Mouse (Mus musculus): ENCODE measurements around the gene Olfr1535. TPM values are rescaled to one million over a fixed set of nuclear protein-coding genes. Genes with fewer than 3 reads are reported as not detected.

Olfr1535 gene
- polyA plus RNA-seq (2016; fragmentation: Nextera tagmentation; extraction: Ambion mirVana) = 0.06 TPM in 1 of 2 replicates, not detected in the other

DNA sequence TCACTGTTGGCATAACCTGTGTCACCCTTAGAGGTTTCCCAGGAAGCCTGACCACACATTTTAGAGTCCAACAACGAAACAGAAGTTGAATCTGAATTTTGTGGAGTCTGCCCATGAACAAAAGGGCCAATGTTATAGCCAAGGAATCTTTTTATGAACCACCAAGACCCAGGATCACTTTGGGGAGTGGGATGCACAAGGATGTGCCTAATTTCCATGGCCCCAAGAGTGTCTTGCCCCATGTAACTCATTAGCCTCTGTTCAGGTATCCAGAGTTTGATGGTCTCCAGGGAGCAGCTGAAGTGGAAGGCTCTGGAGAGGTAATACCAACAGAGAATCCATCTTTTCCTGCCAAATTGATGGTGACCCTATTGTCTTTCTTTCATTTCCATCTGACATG lies at the start of gene Olfr1535:
Gene Olfr1535 (minus strand): TSS at position 101 of the 400 bp plus-strand sequence.
- no peak for ATAC-seq (ENCODE audit: low FRiP score, low read depth)
- no peak within 1 kb of the TSS for H3K9ac ChIP-seq
- H3K36me3 ChIP-seq = no peaks in the 10 kb centered on the region
- no peak within 1 kb of the TSS for H3K27ac ChIP-seq
- H3K9me3 ChIP-seq = no peaks in the 10 kb centered on the region
- H3K4me1 ChIP-seq = no peaks in the 10 kb centered on the region
- H3K4me2 ChIP-seq (replicated peaks) = no peak within 1 kb of the TSS
- WGBS = 63% methylated on average over 1 of the region's 1 CpGs
- no peak within 1 kb of the TSS for H3K4me3 ChIP-seq
- no peaks in the 10 kb centered on the region for H3K27me3 ChIP-seq (replicated peaks)

- Histone ChIP-seq H3K27me3 (replicated peaks) (no peaks in the 10 kb centered on the region), H3K27ac (no peak overlapping the region), H3K36me3 (no peaks in the 10 kb centered on the region), H3K4me3 (no peak overlapping the region), H3K4me1 (no peaks in the 10 kb centered on the region), H3K4me2 (replicated peaks) (no peak overlapping the region), H3K9me3 (no peaks in the 10 kb centered on the region), H3K9ac (no peak overlapping the region)
- WGBS = 71% methylated on average over 2 of the region's 2 CpGs
- no peak for ATAC-seq (ENCODE audit: low FRiP score, low read depth)
Observed at GRCm38 (mm10) chr13:21591618-21592017, 31.9 kb upstream of the Olfr1535 start.

DNA sequence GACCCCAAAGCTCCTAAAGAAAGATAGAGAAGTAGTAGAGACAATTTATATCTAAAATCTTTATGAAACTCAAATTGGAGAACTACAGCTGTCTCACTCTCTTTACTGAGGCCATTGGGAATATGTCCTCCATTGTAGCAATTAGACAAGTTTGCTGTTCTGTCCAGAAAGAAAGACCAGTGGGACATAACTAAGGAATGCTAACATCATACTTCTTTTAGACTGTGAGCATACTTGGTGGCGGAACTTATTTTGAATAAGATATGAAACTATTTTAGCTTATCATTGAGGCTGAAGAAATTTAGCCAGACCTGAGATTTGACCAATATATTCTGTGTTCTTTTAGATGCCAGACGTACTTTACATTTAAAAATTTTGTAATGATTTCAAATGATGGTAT lies 22.0 kb upstream of the Olfr1535 start, which contains the start of gene Olfr1364:
Gene Olfr1364 (minus strand): TSS at position 101 of the 400 bp plus-strand sequence.
- no peak within 1 kb of the TSS for H3K9ac ChIP-seq
- H3K4me3 ChIP-seq = no peak within 1 kb of the TSS
- no peaks in the 10 kb centered on the region for H3K4me1 ChIP-seq
- WGBS = 87% methylated on average over 2 of the region's 2 CpGs
- no peaks in the 10 kb centered on the region for H3K36me3 ChIP-seq
- ATAC-seq (ENCODE audit: low FRiP score, low read depth) = no peak
- no peak within 1 kb of the TSS for H3K4me2 ChIP-seq (replicated peaks)
- H3K27ac ChIP-seq = no peak within 1 kb of the TSS
- no peaks in the 10 kb centered on the region for H3K27me3 ChIP-seq (replicated peaks)
- no peaks in the 10 kb centered on the region for H3K9me3 ChIP-seq

- ATAC-seq (ENCODE audit: low FRiP score, low read depth) = no peak
- Histone ChIP-seq H3K36me3 (no peaks in the 10 kb centered on the region), H3K4me1 (no peaks in the 10 kb centered on the region), H3K9me3 (no peaks in the 10 kb centered on the region), H3K27me3 (replicated peaks) (no peaks in the 10 kb centered on the region), H3K4me3 (no peak overlapping the region), H3K9ac (no peak overlapping the region), H3K4me2 (replicated peaks) (no peak overlapping the region), H3K27ac (no peak overlapping the region)
- WGBS = 63% methylated on average over 3 of the region's 3 CpGs
Observed at GRCm38 (mm10) chr13:21550416-21551110, 9.1 kb downstream of the Olfr1535 start.

DNA sequence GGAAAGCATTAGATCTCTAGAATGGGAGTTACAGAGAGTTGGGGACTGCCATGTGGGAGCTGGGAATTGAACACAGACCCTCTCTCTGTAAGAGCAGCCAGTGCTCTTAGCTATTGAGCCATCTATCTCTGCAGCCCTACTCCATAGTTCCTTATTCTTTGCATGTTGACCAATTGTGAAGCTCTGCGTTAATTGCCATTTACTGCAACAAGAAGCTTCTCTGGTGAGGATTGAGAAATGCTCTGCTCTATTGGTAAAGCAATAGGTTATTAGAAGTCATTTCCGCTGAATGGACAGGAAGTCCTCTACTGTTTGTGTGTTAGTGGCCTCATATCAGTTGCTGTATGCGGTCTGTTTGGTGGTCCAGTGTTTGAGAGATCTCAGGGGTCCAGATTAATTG lies 10.2 kb downstream of the Olfr1535 start:
- no peak overlapping the region for H3K27ac ChIP-seq
- H3K4me3 ChIP-seq = no peak overlapping the region
- no peaks in the 10 kb centered on the region for H3K27me3 ChIP-seq (replicated peaks)
- H3K9me3 ChIP-seq = no peaks in the 10 kb centered on the region
- H3K36me3 ChIP-seq = no peaks in the 10 kb centered on the region
- no peak for ATAC-seq (ENCODE audit: low FRiP score, low read depth)
- H3K4me2 ChIP-seq (replicated peaks) = no peak overlapping the region
- H3K9ac ChIP-seq = no peak overlapping the region
- H3K4me1 ChIP-seq = no peaks in the 10 kb centered on the region
- WGBS = 91% methylated on average over 3 of the region's 3 CpGs

- Histone ChIP-seq H3K9ac (no peak within 1 kb of the TSS), H3K4me1 (no peaks in the 10 kb centered on the region), H3K27ac (no peak within 1 kb of the TSS), H3K4me2 (replicated peaks) (no peak within 1 kb of the TSS), H3K9me3 (no peaks in the 10 kb centered on the region), H3K27me3 (replicated peaks) (no peaks in the 10 kb centered on the region), H3K36me3 (no peaks in the 10 kb centered on the region), H3K4me3 (no peak within 1 kb of the TSS)
- WGBS = 79% methylated on average over 1 of the region's 1 CpGs
- ATAC-seq (ENCODE audit: low FRiP score, low read depth) = no peak
Observed at GRCm38 (mm10) chr13:21542708-21543107, 17.0 kb downstream of the Olfr1535 start, which contains the start of gene Olfr1366. TSS of gene Olfr1366 (minus strand) at chr13:21542808.

- Histone ChIP-seq H3K27me3 (replicated peaks) (no peaks in the 10 kb centered on the region), H3K9ac (peak within 1 kb of the TSS; percentile 96), H3K9me3 (no peaks in the 10 kb centered on the region), H3K27ac (peak within 1 kb of the TSS; percentile 81), H3K4me3 (peak within 1 kb of the TSS; percentile 83), H3K36me3 (peaks cover 7% of the 10 kb centered on the region), H3K4me2 (replicated peaks) (peak within 1 kb of the TSS; percentile 62), H3K4me1 (0 out of 2 replicates have a peak, but pooled peaks cover 3% of the 10 kb centered on the region)
- under 1% methylated on average over 39 of the region's 39 CpGs for WGBS
- peak; percentile 99 for ATAC-seq (ENCODE audit: low FRiP score, low read depth)
Observed at GRCm38 (mm10) chr13:21530781-21531201, 28.9 kb downstream of the Olfr1535 start, which contains the start of gene Zkscan8. TSS of gene Zkscan8 (minus strand) at chr13:21531120.

DNA sequence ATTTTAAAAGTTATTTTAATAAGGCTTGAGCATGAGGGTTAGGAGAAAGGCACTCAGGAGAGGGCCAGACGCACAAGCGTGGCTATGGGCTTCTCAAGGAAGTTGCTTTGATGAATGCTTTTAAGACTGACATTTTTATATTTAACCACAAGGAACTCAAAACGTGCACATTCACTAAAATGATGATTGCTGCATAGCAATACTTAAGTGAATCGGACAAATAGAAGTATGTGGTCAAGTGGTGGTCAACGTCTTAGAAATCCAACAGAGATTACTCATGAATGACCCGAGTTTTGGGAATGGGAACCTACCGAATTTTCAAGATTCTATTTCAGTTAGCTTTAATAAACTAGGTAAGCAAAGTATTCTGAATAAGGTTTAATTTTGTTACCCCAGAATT lies 29.6 kb downstream of the Olfr1535 start:
- 54% methylated on average over 7 of the region's 7 CpGs for WGBS
- H3K36me3 ChIP-seq = peaks cover 12% of the 10 kb centered on the region
- H3K4me2 ChIP-seq (replicated peaks) = peak overlapping the region; percentile 62
- H3K9ac ChIP-seq = no peak overlapping the region
- H3K27me3 ChIP-seq (replicated peaks) = no peaks in the 10 kb centered on the region
- no peak overlapping the region for H3K27ac ChIP-seq
- no peaks in the 10 kb centered on the region for H3K9me3 ChIP-seq
- H3K4me3 ChIP-seq = no peak overlapping the region
- 0 out of 2 replicates have a peak, but pooled peaks cover 3% of the 10 kb centered on the region for H3K4me1 ChIP-seq
- no peak for ATAC-seq (ENCODE audit: low FRiP score, low read depth)

DNA sequence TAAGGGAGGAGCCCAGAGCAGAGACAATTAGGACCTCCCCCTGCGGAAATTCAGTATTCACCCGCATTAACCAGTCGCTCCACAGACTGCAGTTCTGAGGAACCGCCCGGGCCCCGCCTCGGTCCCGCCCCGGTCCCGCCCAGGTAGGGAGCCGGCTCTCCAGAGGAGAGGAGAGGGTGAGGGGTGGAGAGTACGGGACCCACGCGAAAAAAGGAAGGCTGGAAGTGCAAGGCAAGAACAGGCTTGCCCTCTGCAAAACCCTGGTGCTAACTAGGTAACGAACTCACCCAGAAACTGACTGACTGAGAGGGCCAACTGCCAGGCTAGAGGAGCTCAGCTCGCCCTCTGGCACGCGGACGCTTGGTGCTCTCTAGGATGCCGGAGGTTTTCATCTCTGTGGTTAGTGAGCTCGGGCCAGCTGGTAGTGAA lies 53.5 kb downstream of the Olfr1535 start:
- H3K9me3 ChIP-seq = no peaks in the 10 kb centered on the region
- peak overlapping the region; percentile 67 for H3K4me2 ChIP-seq (replicated peaks)
- peak overlapping the region; percentile 59 for H3K9ac ChIP-seq
- peak; percentile 96 for ATAC-seq (ENCODE audit: low FRiP score, low read depth)
- H3K27me3 ChIP-seq (replicated peaks) = no peaks in the 10 kb centered on the region
- peak overlapping the region; percentile 58 for H3K4me3 ChIP-seq
- H3K27ac ChIP-seq = peak overlapping the region; percentile 57
- under 1% methylated on average over 21 of the region's 21 CpGs for WGBS
- H3K4me1 ChIP-seq = no peaks in the 10 kb centered on the region; the same call in 1 of the 2 replicates
- H3K36me3 ChIP-seq = no peaks in the 10 kb centered on the region

Other genes starting within 250 kb of the Olfr1535 start
- gene Gpx6, start 247.8 kb downstream of the Olfr1535 start, polyA plus RNA-seq (2016; fragmentation: Nextera tagmentation; extraction: Ambion mirVana) = 0.15 TPM in 1 of 2 replicates, not detected in the other
- gene Olfr1367, start 213.0 kb downstream of the Olfr1535 start, polyA plus RNA-seq (2016; fragmentation: Nextera tagmentation; extraction: Ambion mirVana) = not detected in 2 replicates
- gene Zscan12, start 197.1 kb downstream of the Olfr1535 start, polyA plus RNA-seq (2016; fragmentation: Nextera tagmentation; extraction: Ambion mirVana) = 14.9 and 15.8 TPM in 2 replicates
- gene Zkscan3, start 157.1 kb downstream of the Olfr1535 start, polyA plus RNA-seq (2016; fragmentation: Nextera tagmentation; extraction: Ambion mirVana) = 88.2 and 89.0 TPM in 2 replicates
- gene Pgbd1, start 118.8 kb downstream of the Olfr1535 start, polyA plus RNA-seq (2016; fragmentation: Nextera tagmentation; extraction: Ambion mirVana) = 4.2 and 4.5 TPM in 2 replicates
- gene Zscan26, start 106.2 kb downstream of the Olfr1535 start, polyA plus RNA-seq (2016; fragmentation: Nextera tagmentation; extraction: Ambion mirVana) = 22.9 and 26.7 TPM in 2 replicates
- gene Nkapl, start 91.4 kb downstream of the Olfr1535 start, polyA plus RNA-seq (2016; fragmentation: Nextera tagmentation; extraction: Ambion mirVana) = 2.2 and 2.5 TPM in 2 replicates
- 6.0 and 6.2 TPM in 2 replicates for gene Zkscan4, start 81.0 kb downstream of the Olfr1535 start, polyA plus RNA-seq (2016; fragmentation: Nextera tagmentation; extraction: Ambion mirVana)
- gene Gm10065, start 80.5 kb downstream of the Olfr1535 start, polyA plus RNA-seq (2016; fragmentation: Nextera tagmentation; extraction: Ambion mirVana) = not detected in 2 replicates
- 0.19 and 0.40 TPM in 2 replicates for gene AK157302, start 64.7 kb downstream of the Olfr1535 start, polyA plus RNA-seq (2016; fragmentation: Nextera tagmentation; extraction: Ambion mirVana)
- gene Gm11273, start 58.5 kb downstream of the Olfr1535 start, polyA plus RNA-seq (2016; fragmentation: Nextera tagmentation; extraction: Ambion mirVana) = 2.4 and 3.0 TPM in 2 replicates
- 5.9 and 6.8 TPM in 2 replicates for gene Zkscan8, start 28.8 kb downstream of the Olfr1535 start, polyA plus RNA-seq (2016; fragmentation: Nextera tagmentation; extraction: Ambion mirVana)
- gene Olfr1366, start 17.1 kb downstream of the Olfr1535 start, polyA plus RNA-seq (2016; fragmentation: Nextera tagmentation; extraction: Ambion mirVana) = 0.14 TPM in 2 replicates
- gene Olfr1364, start 21.9 kb upstream of the Olfr1535 start, polyA plus RNA-seq (2016; fragmentation: Nextera tagmentation; extraction: Ambion mirVana) = not detected in 2 replicates
- gene Olfr1362, start 54.1 kb upstream of the Olfr1535 start, polyA plus RNA-seq (2016; fragmentation: Nextera tagmentation; extraction: Ambion mirVana) = not detected in 2 replicates
- not detected in 2 replicates for gene Olfr11, start 82.6 kb upstream of the Olfr1535 start, polyA plus RNA-seq (2016; fragmentation: Nextera tagmentation; extraction: Ambion mirVana)
- gene Olfr1361, start 103.5 kb upstream of the Olfr1535 start, polyA plus RNA-seq (2016; fragmentation: Nextera tagmentation; extraction: Ambion mirVana) = not detected in 2 replicates
- not detected in 2 replicates for gene Olfr1360, start 117.5 kb upstream of the Olfr1535 start, polyA plus RNA-seq (2016; fragmentation: Nextera tagmentation; extraction: Ambion mirVana)
- gene Olfr1359, start 138.2 kb upstream of the Olfr1535 start, polyA plus RNA-seq (2016; fragmentation: Nextera tagmentation; extraction: Ambion mirVana) = not detected in 2 replicates
- 1.6 and 1.7 TPM in 2 replicates for gene Hist1h2bl, start 156.2 kb upstream of the Olfr1535 start, polyA plus RNA-seq (2016; fragmentation: Nextera tagmentation; extraction: Ambion mirVana)
- 16.2 and 34.8 TPM in 2 replicates for gene Hist1h2ai, start 156.5 kb upstream of the Olfr1535 start, polyA plus RNA-seq (2016; fragmentation: Nextera tagmentation; extraction: Ambion mirVana)
- 14.0 and 17.0 TPM in 2 replicates for gene Hist1h3h, start 157.8 kb upstream of the Olfr1535 start, polyA plus RNA-seq (2016; fragmentation: Nextera tagmentation; extraction: Ambion mirVana)
- 2.9 and 4.4 TPM in 2 replicates for gene Hist1h2bm, start 162.2 kb upstream of the Olfr1535 start, polyA plus RNA-seq (2016; fragmentation: Nextera tagmentation; extraction: Ambion mirVana)
- 0.87 and 1.6 TPM in 2 replicates for gene Hist1h4j, start 175.2 kb upstream of the Olfr1535 start, polyA plus RNA-seq (2016; fragmentation: Nextera tagmentation; extraction: Ambion mirVana)
- gene Hist1h4k, start 190.6 kb upstream of the Olfr1535 start, polyA plus RNA-seq (2016; fragmentation: Nextera tagmentation; extraction: Ambion mirVana) = 0.96 and 2.4 TPM in 2 replicates
- gene Hist1h2ak, start 193.9 kb upstream of the Olfr1535 start, polyA plus RNA-seq (2016; fragmentation: Nextera tagmentation; extraction: Ambion mirVana) = 18.4 and 29.6 TPM in 2 replicates
- 2.0 and 3.0 TPM in 2 replicates for gene Hist1h2bn, start 194.2 kb upstream of the Olfr1535 start, polyA plus RNA-seq (2016; fragmentation: Nextera tagmentation; extraction: Ambion mirVana)
- 13.1 and 26.4 TPM in 2 replicates for gene Hist1h1b, start 220.7 kb upstream of the Olfr1535 start, polyA plus RNA-seq (2016; fragmentation: Nextera tagmentation; extraction: Ambion mirVana)
- 97.6 and 126 TPM in 2 replicates for gene Hist1h3i, start 223.5 kb upstream of the Olfr1535 start, polyA plus RNA-seq (2016; fragmentation: Nextera tagmentation; extraction: Ambion mirVana)
- gene Hist1h2an, start 227.3 kb upstream of the Olfr1535 start, polyA plus RNA-seq (2016; fragmentation: Nextera tagmentation; extraction: Ambion mirVana) = 7.9 and 9.0 TPM in 2 replicates
- gene Hist1h2bp, start 227.6 kb upstream of the Olfr1535 start, polyA plus RNA-seq (2016; fragmentation: Nextera tagmentation; extraction: Ambion mirVana) = 0.68 and 1.7 TPM in 2 replicates

All from neural tube, embryonic 12.5 days (tissue).